Mouse (Mus musculus): ENCODE data around the gene Trpv5. TPM values are rescaled to one million over a fixed set of nuclear protein-coding genes. Genes with fewer than 3 reads are reported as not detected.

Trpv5 gene
- polyA plus RNA-seq (2012; rRNA removed), result not detected in 2 replicates

DNA sequence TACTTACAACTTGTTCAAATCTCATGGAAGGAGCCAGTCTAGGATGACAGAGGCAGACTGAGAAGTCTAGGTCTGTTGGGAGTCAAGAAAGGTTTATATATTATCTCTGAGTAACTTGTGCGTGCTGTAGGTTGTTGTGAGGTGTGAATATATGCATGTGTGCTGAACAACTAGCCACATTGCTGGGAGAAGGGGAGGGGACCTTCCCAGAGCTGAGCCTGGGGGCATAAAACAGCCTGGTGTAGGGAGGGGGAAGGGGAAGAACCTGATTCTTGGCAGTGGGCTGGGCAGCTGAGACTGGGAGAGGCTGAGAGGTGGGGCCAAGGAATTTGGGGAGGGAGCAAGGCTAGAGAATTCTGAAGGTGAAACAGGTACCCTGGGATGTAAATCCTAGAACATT lies at the start of gene Trpv5:
Gene Trpv5 (minus strand): TSS at position 101 of the 400 bp plus-strand sequence.

DNA sequence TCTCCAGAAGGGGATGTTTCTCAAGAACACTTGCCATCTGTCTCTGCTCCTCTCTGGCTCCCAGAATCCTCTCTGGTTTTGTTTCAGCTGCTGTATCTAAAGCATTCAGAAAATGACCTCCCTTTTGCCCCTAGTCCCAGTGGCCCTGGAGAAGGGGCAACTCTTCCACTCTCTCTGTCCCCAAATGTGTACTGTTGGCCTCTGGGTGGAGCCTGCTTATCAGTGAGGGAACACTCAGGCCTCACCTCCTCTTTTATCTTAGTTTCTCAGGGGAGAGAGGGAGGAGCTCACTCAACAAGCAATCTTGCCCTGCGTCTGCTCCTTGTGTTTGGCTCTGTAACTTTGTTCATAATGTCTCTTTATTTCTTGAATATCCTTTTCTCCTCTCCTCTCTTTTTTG lies 23.6 kb upstream of the Trpv5 start, which contains the start of gene Kel:
Gene Kel (minus strand): TSS at position 217 of the 400 bp plus-strand sequence.

DNA sequence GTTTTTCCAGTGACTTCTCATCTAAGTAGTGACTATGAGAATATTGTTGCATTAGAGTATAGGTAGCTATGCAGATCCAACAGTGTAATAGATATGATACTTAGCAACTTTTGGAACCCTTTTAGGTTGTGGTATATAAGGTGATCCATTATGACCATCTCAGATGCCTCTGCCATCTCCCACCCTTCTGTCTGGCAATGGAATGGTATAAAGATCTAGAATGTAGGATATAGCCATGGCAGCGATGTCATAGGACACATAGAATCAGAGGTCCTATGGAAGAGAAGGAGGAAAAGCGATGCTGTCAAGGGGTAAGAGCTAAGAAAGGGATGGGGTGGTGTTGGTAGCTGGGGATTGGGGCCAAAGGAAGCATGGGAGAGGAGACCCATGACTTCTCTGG lies 3.6 kb upstream of the Trpv5 start, which contains the start of gene Llcfc1:
Gene Llcfc1 (plus strand): TSS at position 301 of the 400 bp plus-strand sequence.

DNA sequence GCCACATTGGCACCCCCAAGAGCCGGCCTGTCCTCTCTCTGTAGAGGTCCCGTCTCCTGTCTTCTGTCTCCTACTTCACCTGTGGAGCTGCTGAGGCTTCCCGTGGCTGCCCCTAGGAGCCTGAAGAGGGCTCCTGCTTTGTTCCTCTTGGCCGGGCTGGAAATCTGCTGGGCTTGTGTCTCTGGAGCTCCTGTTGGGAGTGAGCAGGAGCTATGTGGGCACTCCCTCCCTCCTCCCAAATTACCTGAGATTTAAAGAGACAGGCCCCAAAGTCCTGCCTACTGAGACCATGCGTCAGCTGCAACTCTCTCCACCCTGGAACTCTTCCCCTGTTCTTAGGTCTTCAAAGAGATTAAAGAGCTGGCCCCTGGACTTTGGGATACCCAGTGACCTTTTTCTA lies 44.4 kb downstream of the Trpv5 start, which contains the start of gene Trpv6:
Gene Trpv6 (minus strand): TSS at position 228 of the 400 bp plus-strand sequence.

DNA sequence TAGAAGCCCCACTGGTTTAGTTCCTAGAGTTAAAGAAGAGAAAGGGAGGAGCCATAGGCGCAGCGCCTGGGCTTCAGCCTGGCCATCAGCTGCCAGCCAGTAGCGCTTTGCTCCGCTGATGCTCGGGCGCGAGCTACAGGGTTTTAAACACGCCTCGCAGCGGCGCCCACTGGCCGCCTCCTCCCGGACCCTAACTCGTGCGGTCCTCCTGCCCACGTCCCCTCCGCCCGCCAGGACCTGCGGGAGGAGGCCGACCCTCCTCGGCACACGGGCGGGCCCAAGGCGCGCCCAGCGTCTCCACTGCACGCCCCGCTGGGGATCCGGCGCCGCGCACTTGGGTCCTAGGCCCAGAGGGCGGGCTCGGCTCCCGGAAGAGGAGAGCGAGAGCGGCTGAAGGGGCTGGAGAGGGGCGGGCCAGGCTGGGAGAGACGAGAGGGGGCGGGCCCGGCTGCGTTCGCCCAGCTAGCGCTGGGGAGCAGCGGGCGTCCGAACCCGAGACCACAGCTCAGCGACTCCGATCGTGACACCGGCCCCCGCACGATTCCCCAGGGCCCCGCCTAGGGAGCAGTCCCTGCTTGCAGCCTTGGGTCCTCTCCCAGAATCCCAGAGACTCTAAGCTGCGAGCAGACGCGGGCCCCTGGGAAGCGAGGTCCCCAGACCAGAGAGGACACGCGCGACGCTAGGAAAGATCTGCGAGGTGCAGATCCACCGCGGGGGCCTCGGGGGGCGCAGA lies 75.3 kb downstream of the Trpv5 start, which contains the start of gene Ephb6:
Gene Ephb6 (plus strand): TSS at position 422 of the 733 bp plus-strand sequence.

Other genes starting within 250 kb of the Trpv5 start
- not detected in 2 replicates for gene Gm10334, start 234.6 kb downstream of the Trpv5 start, polyA plus RNA-seq (2012; rRNA removed)
- 0.16 and 0.97 TPM in 2 replicates for gene Prss1, start 221.8 kb downstream of the Trpv5 start, polyA plus RNA-seq (2012; rRNA removed)
- 0.46 and 2.7 TPM in 2 replicates for gene Prss2, start 159.0 kb downstream of the Trpv5 start, polyA plus RNA-seq (2012; rRNA removed)
- 14.3 and 20.0 TPM in 2 replicates for gene Ephb6, start 75.3 kb downstream of the Trpv5 start, polyA plus RNA-seq (2012; rRNA removed)
- 0.26 and 0.41 TPM in 2 replicates for gene Trpv6, start 44.4 kb downstream of the Trpv5 start, polyA plus RNA-seq (2012; rRNA removed)
- not detected in 2 replicates for gene Llcfc1, start 3.7 kb upstream of the Trpv5 start, polyA plus RNA-seq (2012; rRNA removed)
- gene Kel, start 23.6 kb upstream of the Trpv5 start, polyA plus RNA-seq (2012; rRNA removed), result not detected in 2 replicates
- gene Olfr459, start 94.4 kb upstream of the Trpv5 start, polyA plus RNA-seq (2012; rRNA removed), result not detected in 2 replicates
- gene Pip, start 166.8 kb upstream of the Trpv5 start, polyA plus RNA-seq (2012; rRNA removed), result not detected in 2 replicates
- not detected in 2 replicates for gene Sval2, start 172.2 kb upstream of the Trpv5 start, polyA plus RNA-seq (2012; rRNA removed)